Mouse (Mus musculus) erythroblast, embryonic 14.5 days (primary cell): ENCODE measurements around the gene Fads6.

ENCODE experiments used
- GATA1 ChIP-seq: IDR thresholded peaks from 2 replicates; pipeline ENCODE4 v1.6.1; 2012; ENCODE audit warnings: low read length, inconsistent platforms, mixed read lengths
- TAL1 ChIP-seq: IDR thresholded peaks from 3 replicates; pipeline ENCODE4 v1.6.1; 2012; ENCODE audit warnings: low read length, inconsistent platforms, mixed read lengths

DNA sequence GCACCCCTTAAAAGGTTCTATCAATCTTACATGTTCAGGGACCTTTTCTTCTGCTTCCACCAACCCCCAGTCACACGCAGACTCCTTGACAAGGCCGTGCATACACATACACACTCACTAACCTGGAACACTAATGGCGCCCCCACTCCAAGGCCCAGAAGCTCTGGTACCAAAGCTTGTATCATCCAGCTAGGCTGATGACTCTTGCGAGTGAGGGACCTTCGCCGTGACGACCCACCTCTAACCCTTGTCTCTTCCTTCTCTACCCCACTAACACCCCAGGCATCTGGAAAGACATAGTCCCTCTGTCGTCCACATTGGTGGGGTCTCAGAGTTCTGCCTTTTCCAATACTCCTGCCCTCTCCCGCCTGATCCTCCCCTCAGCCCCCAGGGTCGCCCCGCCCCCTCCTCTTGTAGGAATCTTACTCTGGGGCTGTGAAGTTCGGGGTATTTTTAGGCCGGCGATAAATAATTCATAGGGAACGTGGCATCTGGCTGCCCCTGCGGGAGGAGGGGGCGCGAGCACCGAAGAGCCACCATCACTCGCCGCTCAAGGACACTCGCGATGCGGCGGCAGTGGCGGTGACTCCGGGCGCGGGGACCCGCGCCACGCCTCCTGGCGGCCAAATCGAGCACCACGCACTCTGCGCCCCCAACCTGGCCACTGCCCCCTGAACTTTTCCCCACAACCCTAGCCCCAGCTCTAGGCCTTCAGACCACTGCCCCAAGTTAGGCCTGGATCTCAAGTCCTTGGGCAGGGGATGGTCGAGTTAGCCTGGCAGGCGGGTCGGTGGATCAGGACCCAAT lies 32.4 kb downstream of the Fads6 start:
- TF ChIP-seq TAL1, result no peak
- no peak for TF ChIP-seq GATA1
